Mouse (Mus musculus): ENCODE data around the gene Tgm1.

DNA sequence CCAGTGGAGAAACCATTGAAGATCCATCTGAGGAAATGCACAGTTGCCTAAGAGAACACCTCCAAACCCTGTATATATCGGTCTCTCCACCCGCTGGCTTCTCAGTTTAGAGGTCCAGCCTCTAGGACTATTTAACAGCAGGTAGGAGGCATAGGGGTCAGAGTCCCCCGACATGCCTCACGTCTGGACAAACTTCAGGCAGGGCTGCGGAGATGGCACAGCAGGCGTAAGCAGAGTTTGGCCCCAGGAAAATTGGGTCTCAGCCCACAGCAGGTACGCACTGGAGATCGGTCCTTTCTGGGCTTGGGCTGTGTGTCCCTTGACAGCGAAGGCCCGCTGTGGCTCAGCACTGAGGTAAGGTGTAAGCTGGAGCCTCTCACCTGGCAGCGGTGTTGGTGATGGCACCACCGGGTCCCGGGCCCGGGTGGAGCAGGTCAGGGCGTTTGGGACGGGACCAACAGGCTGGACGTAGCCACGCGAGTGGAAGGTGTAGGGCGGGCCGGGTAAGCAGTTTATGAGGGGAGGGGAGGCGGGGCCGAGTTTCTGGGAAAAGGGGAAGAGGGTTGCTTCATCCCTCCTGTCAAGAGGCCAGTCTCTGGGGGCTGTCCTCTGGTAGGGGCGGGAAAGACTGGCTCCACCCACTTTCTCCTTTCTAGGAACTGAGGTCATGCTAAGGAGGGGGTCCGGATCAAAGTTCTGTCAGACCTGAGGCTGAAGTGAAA, 558 bp downstream of the Tgm1 start:
- TF ChIP-seq CTCF (IDR thresholded peaks at IDR 0.05; ENCODE audit: control insufficient read depth, insufficient read depth, low read length) (no peak), POLR2A (IDR thresholded peaks at IDR 0.05; ENCODE audit: borderline replicate concordance, control insufficient read depth, low read depth, low read length) (no peak)

All from bone marrow, adult 2 months (tissue).